Mouse (Mus musculus) liver, adult 2 months (tissue): Measurements from ENCODE around the gene Ankrd6. TPM values are rescaled to one million over a fixed set of nuclear protein-coding genes. Genes with fewer than 3 reads are reported as not detected.

Experiments used
- DNase-seq: peaks from one replicate; pipeline ENCODE4 v3.0.0-alpha.2; 2011; ENCODE audit warnings: low read depth, low spot score; ENCODE audit errors: extremely low read depth
- H3K27ac ChIP-seq: fragments of 200-500 bp; replicated peaks from 2 replicates; pipeline ENCODE4 v1.5.1; 2012; ENCODE audit warnings: low read depth, mild to moderate bottlenecking, control low read depth, inconsistent platforms, low read length; ENCODE audit not compliant: insufficient read depth
- H3K27me3 ChIP-seq: fragments of 200-500 bp; 2 replicates; pipeline ENCODE4 v1.6.1; 2012; ENCODE audit warnings: mild to moderate bottlenecking, moderate library complexity, low read length, inconsistent platforms; ENCODE audit not compliant: control insufficient read depth, insufficient read depth
- H3K36me3 ChIP-seq: fragments of 200-500 bp; 2 replicates; pipeline ENCODE4 v1.6.1; 2012; ENCODE audit warnings: low read length, inconsistent platforms; ENCODE audit not compliant: control insufficient read depth, insufficient read depth
- H3K4me1 ChIP-seq: fragments of 200-500 bp; 2 replicates; pipeline ENCODE4 v1.6.1; 2011; ENCODE audit warnings: low read length; ENCODE audit not compliant: control insufficient read depth, insufficient read depth
- H3K4me3 ChIP-seq: fragments of 200-500 bp; 2 replicates; pipeline ENCODE4 v1.5.1; 2011; ENCODE audit warnings: low read depth, mild to moderate bottlenecking, control low read depth, low read length, moderate library complexity; ENCODE audit not compliant: insufficient read depth
- H3K79me2 ChIP-seq: fragments of 200-500 bp; 2 replicates; pipeline ENCODE4 v1.6.1; 2012; ENCODE audit warnings: inconsistent platforms, mild to moderate bottlenecking, low read length, moderate library complexity; ENCODE audit not compliant: control insufficient read depth, insufficient read depth
- H3K9ac ChIP-seq: fragments of 200-500 bp; 2 replicates; pipeline ENCODE4 v1.6.1; 2012; ENCODE audit warnings: low read depth, mild to moderate bottlenecking, control low read depth, inconsistent platforms, low read length
- CTCF ChIP-seq: fragments of 200-500 bp; IDR thresholded peaks from 2 replicates; pipeline ENCODE4 v1.5.1; 2011; ENCODE audit warnings: low read depth, low read length, control low read depth
- POLR2A ChIP-seq: fragments of 200-500 bp; IDR thresholded peaks from 2 replicates; pipeline ENCODE4 v1.6.1; 2011; ENCODE audit warnings: low read length, control low read depth; ENCODE audit not compliant: insufficient read depth; ENCODE audit errors: extremely low read depth
- WGBS: fragments of 180-500 bp; shearing (Covaris S2); methylation state at CpG from one replicate; pipeline ENCODE4 v1.1.7; 2018; 5-methylcytosine and 5-hydroxymethylcytosine counted together
- polyA plus RNA-seq: library from polyadenylated mRNA; depleted of rRNA; stranded (reverse); fragments of >200 nt; gene quantifications from 2 replicates; pipeline ENCODE4 v1.2.3, GENCODE M21; 2012
- total RNA-seq: library from RNA; depleted of rRNA; stranded (reverse); fragments of >200 nt; gene quantifications from 2 replicates; pipeline ENCODE4 v1.2.3, GENCODE M21; 2014

Gene Ankrd6
- total and polyA plus RNA-seq, 2 experiments: 0.07 to 0.28 TPM

DNA sequence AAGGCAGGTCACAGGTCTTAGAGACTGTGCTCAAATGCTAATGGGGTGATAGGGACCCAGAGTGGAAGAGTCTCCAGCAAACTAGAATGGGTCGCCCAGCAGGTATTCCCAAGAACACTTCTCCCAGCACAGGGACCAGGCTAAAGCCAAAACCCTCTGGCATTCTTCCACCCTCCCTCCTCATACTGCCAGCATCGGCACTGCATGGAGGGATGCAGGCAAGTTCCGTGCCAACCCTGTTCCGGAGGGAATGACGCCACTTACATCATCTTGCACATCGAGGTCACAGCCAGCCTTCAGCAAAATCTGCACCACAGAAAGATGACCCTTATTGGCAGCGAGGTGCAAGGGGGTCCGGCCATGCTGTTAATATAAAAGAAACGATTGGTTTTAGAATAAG, 114.6 kb downstream of the Ankrd6 start:
- WGBS: 90% methylated on average over 9 of the region's 9 CpGs
- no peak for DNase-seq
- TF ChIP-seq POLR2A: no peak
- TF ChIP-seq CTCF: no peak
- Histone ChIP-seq H3K27me3 (no peaks in the 10 kb centered on the region), H3K27ac (no peak overlapping the region), H3K36me3 (no peaks in the 10 kb centered on the region), H3K9ac (no peak overlapping the region), H3K79me2 (no peaks in the 10 kb centered on the region), H3K4me3 (no peak overlapping the region), H3K4me1 (no peaks in the 10 kb centered on the region)

DNA sequence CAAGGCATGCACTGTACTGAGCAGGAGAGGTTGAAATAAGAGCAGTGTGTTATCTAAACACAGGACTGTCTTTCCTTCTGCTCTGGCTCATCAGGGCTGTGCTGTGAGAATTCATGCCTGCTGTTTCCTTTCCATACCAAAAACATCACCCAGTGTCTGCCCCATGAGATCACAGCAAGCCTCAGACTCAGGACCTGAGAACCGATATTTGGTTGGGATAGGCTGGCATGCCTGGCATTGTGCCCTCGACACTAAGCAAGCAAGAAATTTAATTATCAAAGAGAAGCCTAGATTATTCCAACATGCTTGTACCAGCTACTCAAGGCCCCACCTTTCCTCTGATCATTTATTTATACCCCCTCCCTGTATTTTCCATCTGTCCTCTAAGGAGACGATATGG, 116.1 kb downstream of the Ankrd6 start:
- no peaks in the 10 kb centered on the region for H3K79me2 ChIP-seq
- 85% methylated on average over 3 of the region's 3 CpGs for WGBS

DNA sequence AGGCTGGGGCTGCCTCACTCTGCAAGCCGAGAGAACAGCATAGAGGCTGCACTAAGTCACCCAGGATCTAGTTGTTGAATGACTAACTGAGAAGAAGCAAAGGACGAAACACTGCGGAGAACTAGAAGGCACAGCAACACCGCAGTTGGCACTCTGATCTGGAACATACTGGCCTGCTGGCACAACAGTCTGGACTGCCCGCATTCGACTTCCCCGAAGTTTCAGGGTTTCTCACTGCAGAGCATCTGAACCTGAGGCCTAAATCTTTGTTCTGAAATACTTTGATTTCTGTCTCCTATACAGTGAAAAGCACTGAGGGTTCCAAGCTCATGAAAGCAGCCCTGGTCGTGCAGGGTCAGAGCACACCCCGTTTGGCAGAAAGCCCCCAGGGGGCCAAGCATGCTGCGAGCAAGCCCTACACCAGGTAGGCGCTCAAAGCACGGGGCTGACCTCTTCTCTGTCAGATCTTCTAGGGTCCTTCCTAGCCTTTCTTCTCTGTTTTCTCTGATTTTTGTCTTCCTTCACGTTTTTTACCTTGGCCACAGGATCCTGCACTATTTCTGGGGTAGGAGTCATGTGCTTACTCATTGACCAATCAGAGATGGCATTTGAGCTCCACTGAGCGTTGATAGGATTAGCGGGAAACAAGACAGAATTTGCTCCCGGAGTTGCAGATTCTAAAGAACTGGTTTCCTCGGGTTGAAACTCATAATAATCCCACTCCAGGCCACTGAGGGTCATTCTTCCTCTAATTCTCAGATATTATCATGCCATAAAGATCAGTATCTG, 117.0 kb downstream of the Ankrd6 start:
- no peak for TF ChIP-seq POLR2A
- peak; percentile 43 for DNase-seq
- Histone ChIP-seq H3K4me1 (no peaks in the 10 kb centered on the region), H3K79me2 (no peaks in the 10 kb centered on the region), H3K4me3 (no peak overlapping the region; the same call in 1 of the 2 replicates), H3K36me3 (no peaks in the 10 kb centered on the region), H3K27ac (no peak overlapping the region), H3K9ac (no peak overlapping the region), H3K27me3 (no peaks in the 10 kb centered on the region)
- WGBS: 49% methylated on average over 17 of the region's 17 CpGs

More for the DNA sequence above, 116.1 kb downstream of the Ankrd6 start:
- no peak for DNase-seq
- H3K36me3 ChIP-seq: no peaks in the 10 kb centered on the region
- no peak overlapping the region for H3K4me3 ChIP-seq
- no peaks in the 10 kb centered on the region for H3K27me3 ChIP-seq
- H3K4me1 ChIP-seq: no peaks in the 10 kb centered on the region
- no peak overlapping the region for H3K9ac ChIP-seq
- TF ChIP-seq POLR2A: no peak
- no peak for TF ChIP-seq CTCF
- H3K27ac ChIP-seq: no peak overlapping the region

DNA sequence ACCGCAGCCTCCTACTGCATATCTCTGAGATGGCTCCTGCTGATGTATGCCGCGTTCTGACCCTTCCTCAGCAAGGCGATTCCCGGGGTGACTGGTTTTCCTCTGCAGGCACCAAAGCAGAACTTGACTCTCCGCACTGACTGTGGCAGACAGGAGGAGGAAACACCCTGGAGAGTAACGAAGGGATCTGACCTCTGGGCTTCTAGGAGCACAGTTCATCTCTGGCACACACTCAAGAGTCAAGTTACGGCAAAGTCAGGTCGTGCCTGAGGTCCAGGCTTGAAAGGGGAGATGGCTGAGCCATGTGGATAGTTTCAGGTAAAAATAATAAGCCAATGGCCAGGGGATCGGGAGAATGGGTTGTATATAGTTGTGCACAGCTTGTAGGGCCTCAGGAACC, 121.3 kb downstream of the Ankrd6 start:
- Histone ChIP-seq H3K27me3 (no peaks in the 10 kb centered on the region), H3K36me3 (no peaks in the 10 kb centered on the region), H3K79me2 (no peaks in the 10 kb centered on the region), H3K9ac (no peak overlapping the region), H3K27ac (no peak overlapping the region), H3K4me1 (no peaks in the 10 kb centered on the region), H3K4me3 (no peak overlapping the region)
- WGBS: 78% methylated on average over 10 of the region's 10 CpGs
- DNase-seq: no peak
- TF ChIP-seq CTCF (no peak), POLR2A (no peak)

DNA sequence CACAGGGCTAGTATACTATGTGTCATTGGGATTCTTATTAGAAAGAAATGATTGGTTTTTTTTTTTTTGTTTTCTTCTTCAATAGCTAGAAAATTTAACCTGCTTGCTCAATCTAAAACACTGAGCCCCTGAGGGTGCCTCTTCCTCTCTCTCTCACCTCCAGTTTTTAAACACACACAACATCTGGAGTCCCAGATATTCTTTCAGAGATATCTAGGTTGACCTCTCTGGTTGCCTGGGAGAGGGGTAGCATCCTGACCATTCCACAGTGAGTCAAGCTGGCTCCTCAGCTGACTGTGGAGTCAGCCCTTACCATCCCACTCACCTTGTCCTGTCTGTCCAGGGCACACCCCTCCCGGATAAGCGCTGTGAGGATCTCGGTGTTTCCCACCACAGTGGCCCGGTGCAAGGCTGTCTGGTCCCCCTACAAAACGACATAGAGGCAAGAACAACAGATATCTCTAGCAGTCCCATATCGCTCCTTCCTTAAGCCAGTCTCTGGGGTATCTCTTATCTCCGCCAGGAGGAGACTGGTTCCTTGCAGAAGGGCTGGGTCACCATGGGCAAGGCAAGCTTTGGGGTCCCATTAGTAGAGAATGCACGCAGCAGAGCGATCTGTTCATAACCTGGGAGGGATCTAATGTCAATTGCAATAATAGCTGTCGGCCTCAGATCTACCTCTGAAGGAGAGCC, 122.1 kb downstream of the Ankrd6 start:
- H3K27ac ChIP-seq: no peak overlapping the region
- no peak overlapping the region for H3K4me3 ChIP-seq
- 91% methylated on average over 10 of the region's 10 CpGs for WGBS
- no peaks in the 10 kb centered on the region for H3K27me3 ChIP-seq
- TF ChIP-seq POLR2A: no peak
- TF ChIP-seq CTCF: no peak
- no peak overlapping the region for H3K9ac ChIP-seq
- H3K4me1 ChIP-seq: no peaks in the 10 kb centered on the region
- H3K36me3 ChIP-seq: no peaks in the 10 kb centered on the region
- DNase-seq: no peak
- no peaks in the 10 kb centered on the region for H3K79me2 ChIP-seq

DNA sequence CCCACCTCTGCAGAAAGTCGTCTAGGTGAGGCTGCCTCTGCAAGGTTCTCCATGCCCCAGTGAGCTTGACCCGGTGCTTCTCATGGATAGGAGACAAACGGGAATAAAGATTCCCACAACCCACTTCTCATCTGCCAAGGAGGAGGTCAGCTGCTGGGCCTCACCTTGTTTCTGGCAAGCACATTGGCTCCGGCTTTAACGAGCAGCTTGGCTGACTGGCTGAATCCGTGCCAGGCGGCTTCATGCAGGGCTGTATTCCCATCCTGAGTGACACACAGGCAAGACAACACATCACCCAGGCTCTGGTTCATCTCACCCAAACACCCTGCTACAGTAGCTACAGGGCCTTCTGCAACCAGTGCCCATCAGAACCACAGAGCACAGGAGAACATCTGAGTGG, 123.7 kb downstream of the Ankrd6 start:
- Histone ChIP-seq H3K36me3 (no peaks in the 10 kb centered on the region), H3K9ac (no peak overlapping the region), H3K79me2 (no peaks in the 10 kb centered on the region), H3K27ac (no peak overlapping the region), H3K4me1 (no peaks in the 10 kb centered on the region), H3K27me3 (no peaks in the 10 kb centered on the region), H3K4me3 (no peak overlapping the region)
- 78% methylated on average over 7 of the region's 7 CpGs for WGBS
- TF ChIP-seq CTCF: no peak
- TF ChIP-seq POLR2A: no peak
- no peak for DNase-seq
